Mouse (Mus musculus): ENCODE measurements around the gene Pip4p1.
A peak's percentile ranks its signal among the peaks of the same experiment; 100 is the strongest.
"Not testable (repeated sequence)": the region's sequence is repeated elsewhere in the genome, so short reads cannot be mapped to it uniquely, and the experiment has no call there.

The Pip4p1 gene

DNA sequence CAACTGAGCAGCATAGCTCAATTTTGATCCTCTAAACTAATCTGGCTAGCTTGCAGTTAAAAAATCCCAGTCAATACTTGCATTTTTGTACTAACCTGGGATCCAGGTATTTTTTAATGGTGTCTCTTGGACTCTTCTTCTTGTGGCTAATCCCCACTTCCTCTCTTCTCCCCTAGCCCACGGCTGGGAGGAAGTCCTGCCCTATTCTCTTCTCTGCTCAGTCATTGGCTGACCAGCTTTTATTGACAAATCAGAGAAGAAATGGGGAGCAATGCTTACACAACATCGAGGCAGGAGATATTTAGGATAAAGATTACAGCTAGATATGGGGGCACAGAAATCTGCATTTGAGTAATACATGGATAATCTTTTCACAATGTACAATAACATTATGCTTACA, 8.3 kb upstream of the Pip4p1 start:
- no peak for DNase-seq (ENCODE audit: low spot score in 2 of 2)

GRCm38 (mm10) chr14:50938119-50938908, 7.7 kb upstream of the Pip4p1 start:
- DNase-seq (ENCODE audit: low spot score in 2 of 2) = no peak

DNA sequence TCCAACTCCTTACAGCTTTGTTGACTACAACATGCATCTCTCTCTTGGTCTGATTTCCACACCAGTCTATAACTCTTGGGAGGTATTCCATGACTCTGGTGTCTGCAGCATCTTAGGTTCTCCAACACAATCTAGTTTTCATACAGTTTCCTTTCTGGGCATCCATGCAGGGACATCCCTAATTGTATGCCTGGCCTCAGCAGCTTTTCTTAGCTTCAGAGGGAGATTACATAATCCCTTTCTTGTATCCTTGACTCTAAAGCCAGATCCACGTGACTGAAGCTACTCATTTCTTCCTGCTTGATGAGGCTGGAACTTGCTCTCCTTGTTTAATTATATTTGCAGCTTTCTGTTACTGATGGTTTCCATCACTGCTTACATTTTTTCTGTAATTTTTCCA, 6.0 kb upstream of the Pip4p1 start:
- DNase-seq (ENCODE audit: low spot score in 2 of 2) = no peak

- DNase-seq (ENCODE audit: low spot score in 2 of 2) = no peak
Observed at GRCm38 (mm10) chr14:50931493-50932020, 901 bp upstream of the Pip4p1 start.

- peak; percentile 50 to 61 for DNase-seq (ENCODE audit: low spot score in 2 of 2)
Observed at GRCm38 (mm10) chr14:50930377-50930753, 291 bp downstream of the Pip4p1 start.

DNA sequence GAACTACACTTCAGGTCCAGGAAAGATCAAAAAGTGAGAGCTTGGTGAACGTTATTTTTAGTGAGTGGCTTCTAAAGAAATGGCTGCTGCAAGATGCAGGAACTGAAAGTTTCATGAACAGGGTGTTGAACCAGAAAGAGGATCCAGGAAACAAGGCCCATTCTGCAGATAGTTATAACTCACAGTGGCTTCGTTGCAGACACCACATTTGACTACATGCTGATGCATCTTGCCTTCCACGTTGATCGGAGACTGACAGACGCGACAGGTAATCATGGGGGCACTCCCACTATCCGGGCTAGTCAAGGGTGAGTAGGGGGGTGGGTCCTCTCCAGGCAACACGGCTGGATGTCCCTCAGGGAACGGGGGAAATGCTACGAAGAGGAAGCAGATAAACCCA, 705 bp downstream of the Pip4p1 start:
- no peak for DNase-seq (ENCODE audit: low spot score in 2 of 2)

DNA sequence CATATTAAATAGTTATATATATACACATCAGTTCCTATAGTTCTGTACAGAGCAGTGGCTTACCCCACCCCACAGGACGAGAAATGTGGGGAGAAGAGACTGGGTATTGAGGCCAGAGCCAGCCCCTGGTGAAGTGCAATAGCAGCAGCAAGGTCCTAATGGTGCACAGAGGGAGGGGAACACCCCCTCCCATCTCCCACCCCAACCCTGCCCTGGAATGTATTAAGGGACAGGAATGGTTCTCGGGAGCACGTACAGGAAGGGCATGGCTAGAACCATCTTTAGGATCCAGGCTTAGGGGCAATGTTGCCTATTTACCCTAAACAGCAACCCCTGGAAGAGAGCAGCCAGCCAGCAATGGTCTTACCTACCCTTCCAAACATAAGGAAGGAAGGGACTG, 3.3 kb downstream of the Pip4p1 start:
- DNase-seq (ENCODE audit: low spot score in 2 of 2) = no peak

- peak in 1 of 2 experiments; percentile 9 for DNase-seq (ENCODE audit: low spot score in 2 of 2)
Observed at GRCm38 (mm10) chr14:50925111-50925920, 5.3 kb downstream of the Pip4p1 start.

DNA sequence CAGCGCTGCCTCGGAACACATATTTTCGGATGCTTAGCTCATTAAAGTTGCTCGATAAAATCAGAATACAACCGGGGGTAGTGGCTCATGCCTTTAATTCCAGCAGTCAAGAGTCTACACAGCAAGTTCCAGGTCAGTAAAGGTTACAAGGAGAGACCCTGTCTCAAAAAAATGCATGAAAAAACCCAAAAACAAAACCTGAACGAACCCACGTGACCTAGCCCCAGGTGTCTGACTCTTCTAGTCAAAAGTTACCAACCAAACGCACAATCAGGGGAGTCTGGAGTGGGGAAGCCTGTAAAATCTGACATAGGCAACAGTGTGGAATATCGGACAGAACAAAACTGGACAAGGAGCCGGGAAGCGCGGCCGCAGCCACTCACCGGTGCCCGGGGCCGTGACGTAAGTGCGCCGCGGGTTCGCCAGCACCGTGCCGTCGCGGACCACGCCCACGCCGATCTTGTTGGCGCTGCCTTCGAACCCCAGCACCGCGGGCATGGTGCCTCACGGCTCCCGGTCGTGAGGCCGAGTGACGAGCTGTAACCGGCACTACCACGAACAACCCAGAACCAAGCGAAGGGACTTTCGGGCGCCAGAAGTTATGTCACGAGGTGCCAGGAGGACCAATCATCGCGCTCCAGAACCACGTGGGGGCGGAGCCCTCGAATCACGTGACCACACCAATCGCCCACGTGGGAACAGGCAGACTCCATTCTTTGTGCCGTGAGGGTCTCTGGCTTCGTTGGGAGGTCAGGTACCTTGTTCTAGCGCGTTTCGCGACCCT, 6.2 kb downstream of the Pip4p1 start, which contains the start of the genes Osgep and Apex1:
Gene Osgep, minus strand, starts transcription at position 613 of the 784 bp plus-strand sequence.
Gene Apex1, plus strand, starts transcription at position 688 of the 784 bp plus-strand sequence.
- peak; percentile 96 for DNase-seq (ENCODE audit: low spot score in 2 of 2)

DNA sequence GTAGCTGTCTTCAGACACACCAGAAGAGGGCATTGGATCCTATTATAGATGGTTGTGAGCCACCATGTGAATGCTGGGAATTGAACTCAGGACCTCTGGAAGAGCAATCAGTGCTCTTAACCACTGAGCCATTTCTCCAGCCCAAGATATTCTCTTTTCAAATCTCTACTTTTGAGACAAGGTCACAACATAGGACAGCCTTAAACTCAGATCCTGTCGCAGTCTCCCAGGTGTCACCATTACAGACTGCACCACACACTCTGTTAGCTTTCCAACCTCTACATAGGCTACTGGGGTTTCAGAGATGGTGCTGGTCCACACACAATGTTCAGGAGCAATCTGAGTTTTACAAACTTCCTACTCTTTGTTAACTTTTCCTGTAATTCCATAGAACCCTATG, 7.2 kb downstream of the Pip4p1 start:
- not testable (repeated sequence) for DNase-seq (ENCODE audit: low spot score in 2 of 2)

DNA sequence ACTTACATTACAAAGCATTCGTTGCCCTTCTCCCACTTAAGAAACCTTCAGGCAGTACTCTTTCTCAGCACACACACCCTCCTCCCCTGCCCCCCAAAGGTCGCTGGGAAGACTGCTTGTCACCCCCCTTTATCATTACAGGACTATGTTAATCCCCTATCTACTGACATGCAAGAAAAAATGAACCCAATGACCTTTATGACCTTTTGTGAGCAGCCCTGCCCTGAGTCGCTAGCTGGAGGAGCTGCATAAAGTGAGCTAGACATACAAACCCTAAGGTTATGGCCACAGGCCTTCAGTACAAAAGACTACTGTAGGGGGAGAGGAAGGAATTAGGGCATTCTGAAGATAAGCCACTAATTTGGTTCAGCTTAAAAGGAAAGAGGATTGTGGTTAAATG, 19.3 kb downstream of the Pip4p1 start:
- DNase-seq (ENCODE audit: low spot score in 2 of 2) = no peak

- DNase-seq (ENCODE audit: low spot score in 2 of 2) = no peak
Observed at GRCm38 (mm10) chr14:50908126-50908525, 22.5 kb downstream of the Pip4p1 start.

GRCm38 (mm10) chr14:50905327-50905726, 25.3 kb downstream of the Pip4p1 start:
- DNase-seq (ENCODE audit: low spot score in 2 of 2) = not testable (repeated sequence)

DNA sequence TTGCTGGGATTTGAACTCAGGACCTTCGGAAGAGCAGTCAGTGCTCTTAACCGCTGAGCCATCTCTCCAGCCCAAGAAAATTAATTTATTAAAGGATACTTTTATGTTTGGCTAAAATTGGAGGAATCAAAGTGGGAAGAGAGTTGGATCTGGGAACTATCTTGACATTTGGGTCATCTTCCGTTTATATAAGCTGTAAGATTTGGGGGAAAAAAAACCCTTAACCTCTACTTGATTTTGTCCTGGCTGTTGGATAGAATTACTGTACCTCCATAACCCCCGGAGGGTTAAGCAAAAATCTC, 25.9 kb downstream of the Pip4p1 start:
- no peak for DNase-seq (ENCODE audit: low spot score in 2 of 2)

GRCm38 (mm10) chr14:50903973-50904827, 26.5 kb downstream of the Pip4p1 start:
- peak in 1 of 2 experiments; percentile 28 for DNase-seq (ENCODE audit: low spot score in 2 of 2)

DNA sequence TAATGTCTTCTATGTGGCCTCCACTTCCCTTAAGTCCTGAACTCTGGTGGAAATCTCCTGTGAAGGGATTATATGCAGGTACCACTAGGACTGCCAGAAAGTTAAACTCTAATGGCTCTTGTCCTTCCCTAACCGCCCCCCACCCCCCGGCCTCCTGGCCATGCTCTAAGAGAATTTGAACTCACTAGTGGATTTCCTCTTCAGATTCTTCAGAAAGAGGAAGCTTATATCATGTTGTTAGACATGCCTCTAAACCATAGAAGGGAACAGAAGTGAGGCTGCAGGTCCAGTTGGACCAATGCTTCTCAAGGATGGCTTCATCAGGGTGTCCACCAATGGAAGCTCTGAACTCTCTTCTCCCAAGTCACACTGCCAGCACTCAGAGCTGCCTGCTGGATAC, 32.7 kb downstream of the Pip4p1 start:
- not testable (repeated sequence) for DNase-seq (ENCODE audit: low spot score in 2 of 2)

GRCm38 (mm10) chr14:50897374-50897765, 33.3 kb downstream of the Pip4p1 start, which contains the start of gene Klhl33:
Gene Klhl33 (minus strand): TSS chr14:50897507.
- no peak for DNase-seq (ENCODE audit: low spot score in 2 of 2)

- no peak for DNase-seq (ENCODE audit: low spot score in 2 of 2)
Observed at GRCm38 (mm10) chr14:50896747-50897373, 33.8 kb downstream of the Pip4p1 start.

GRCm38 (mm10) chr14:50895985-50896746, 34.5 kb downstream of the Pip4p1 start:
- DNase-seq (ENCODE audit: low spot score in 2 of 2) = peak; percentile 39 to 72

GRCm38 (mm10) chr14:50895407-50895806, 35.2 kb downstream of the Pip4p1 start:
- DNase-seq (ENCODE audit: low spot score in 2 of 2) = no peak

Measured in urinary bladder, postnatal 36 days (tissue).